ENCODE assay signal across 8 mouse cellular contexts in genomic region chr11:83534609-83535423, GRCm38 (mm10). TPM values are rescaled to one million over a fixed set of nuclear protein-coding genes. Genes with fewer than 3 reads are reported as not detected.
DNase-seq lines count a peak whose midpoint lies in the region; ATAC-seq and TF ChIP-seq lines count a peak whose summit lies in the region.

No protein-coding gene starts in this region.

- H3K9me3 ChIP-seq in liver, embryonic 11.5 days (ENCODE audit: control insufficient read depth, low read length) = no peaks in the 10 kb centered on the region
- no peaks in the 10 kb centered on the region for H3K9me3 ChIP-seq in intestine, embryonic 14.5 days (ENCODE audit: control insufficient read depth, low read length)
- H3K9me3 ChIP-seq in midbrain, postnatal 0 days (ENCODE audit: low read length) = no peaks in the 10 kb centered on the region

- H3K4me3 ChIP-seq in liver, embryonic 11.5 days (ENCODE audit: low read depth, low read length) = no peak overlapping the region
- H3K4me3 ChIP-seq in intestine, embryonic 14.5 days (ENCODE audit: low read depth, low read length) = no peak overlapping the region
- H3K4me3 ChIP-seq in left cerebral cortex, adult 2 months = peak overlapping the region; percentile 7; the same call in 1 of the 2 replicates
- no peak overlapping the region for H3K4me3 ChIP-seq in midbrain, postnatal 0 days (ENCODE audit: low read depth, low read length)

- H3K36me3 ChIP-seq in liver, embryonic 11.5 days (ENCODE audit: control insufficient read depth, insufficient read depth, low read length) = no peaks in the 10 kb centered on the region
- H3K36me3 ChIP-seq in intestine, embryonic 14.5 days (ENCODE audit: control insufficient read depth, insufficient read depth, low read length) = no peaks in the 10 kb centered on the region
- no peaks in the 10 kb centered on the region for H3K36me3 ChIP-seq in midbrain, postnatal 0 days (ENCODE audit: insufficient read depth, low read length)

- H3K4me2 ChIP-seq in liver, embryonic 11.5 days = no peak overlapping the region
- peak overlapping the region; percentile 7 for H3K4me2 ChIP-seq in intestine, embryonic 14.5 days (ENCODE audit: low read length)
- 0 out of 2 replicates have a peak overlapping the region, but pooled peaks have one; percentile 9 for H3K4me2 ChIP-seq in midbrain, postnatal 0 days (ENCODE audit: low read depth, low read length, poor library complexity, severe bottlenecking)

- H3K4me1 ChIP-seq in liver, embryonic 11.5 days (replicated peaks; ENCODE audit: control insufficient read depth, insufficient read depth, low read length) = no peaks in the 10 kb centered on the region
- peaks cover 7% of the 10 kb centered on the region; the same call in 1 of the 2 replicates for H3K4me1 ChIP-seq in intestine, embryonic 14.5 days (replicated peaks; ENCODE audit: control insufficient read depth, insufficient read depth, low read length)
- no peaks in the 10 kb centered on the region for H3K4me1 ChIP-seq in midbrain, postnatal 0 days (ENCODE audit: insufficient read depth, low read length)

- intact Hi-C loops in left cerebral cortex, adult 2 months (cut with DNase I) = no loop called here

- DNase-seq in liver = peak; percentile 19
- DNase-seq in liver, embryonic 11.5 days (ENCODE audit: low spot score) = no peak
- peak; percentile 65 for DNase-seq in brain, adult 2 months (ENCODE audit: low read depth, low spot score)
- peak; percentile 44 to 54 for DNase-seq in gastrocnemius, adult 8-10 months (ENCODE audit: low spot score in 2 of 2)
- peak; percentile 72 for DNase-seq in intestine, embryonic 14.5 days (ENCODE audit: low spot score)
- peak; percentile 36 to 49 for DNase-seq in left cerebral cortex, adult 2 months (ENCODE audit: extremely low spot score in 1 of 2, low spot score in 2 of 2)
- peak; percentile 73 for DNase-seq in midbrain, postnatal 0 days (ENCODE audit: low spot score)
- DNase-seq in yolk sac, embryonic 10.5 days (ENCODE audit: low spot score) = no peak

- no peak for ATAC-seq in liver, embryonic 11.5 days (replicated peaks; ENCODE audit: low FRiP score)
- ATAC-seq in intestine, embryonic 14.5 days (replicated peaks; ENCODE audit: low FRiP score, low TSS enrichment, low read depth) = 0 out of 2 replicates have a peak, but pooled peaks have one; percentile 27
- ATAC-seq in midbrain, postnatal 0 days (ENCODE audit: low FRiP score) = no peak

- H3K9ac ChIP-seq in liver, embryonic 11.5 days (ENCODE audit: low read depth, low read length) = no peak overlapping the region
- no peak overlapping the region for H3K9ac ChIP-seq in intestine, embryonic 14.5 days (ENCODE audit: low read length)
- H3K9ac ChIP-seq in midbrain, postnatal 0 days (replicated peaks; ENCODE audit: low read length, poor library complexity, severe bottlenecking) = no peak overlapping the region

- no peak for TF ChIP-seq CTCF in left cerebral cortex, adult 2 months (IDR thresholded peaks at IDR 0.05)
- TF ChIP-seq CTCF in midbrain, postnatal 0 days (IDR thresholded peaks at IDR 0.05) = no peak

- no peak overlapping the region for H3K27ac ChIP-seq in liver, embryonic 11.5 days (ENCODE audit: low read depth, low read length)
- no peak overlapping the region for H3K27ac ChIP-seq in intestine, embryonic 14.5 days (ENCODE audit: low read depth)
- no peak overlapping the region for H3K27ac ChIP-seq in left cerebral cortex, adult 2 months
- H3K27ac ChIP-seq in midbrain, postnatal 0 days (ENCODE audit: low read depth, low read length) = no peak overlapping the region

- H3K27me3 ChIP-seq in liver, embryonic 11.5 days (replicated peaks; ENCODE audit: control insufficient read depth, insufficient read depth, low read length) = no peaks in the 10 kb centered on the region
- no peaks in the 10 kb centered on the region for H3K27me3 ChIP-seq in intestine, embryonic 14.5 days (replicated peaks; ENCODE audit: control insufficient read depth, insufficient read depth, low read length)
- no peaks in the 10 kb centered on the region for H3K27me3 ChIP-seq in midbrain, postnatal 0 days (ENCODE audit: insufficient read depth, low read length)

- 55% methylated on average over 13 of the region's 13 CpGs for WGBS in liver, embryonic 11.5 days
- WGBS in intestine, embryonic 14.5 days = 40% methylated on average over 13 of the region's 13 CpGs
- WGBS in midbrain, postnatal 0 days = 54% methylated on average over 13 of the region's 13 CpGs

RNA-seq across cellular contexts. Expression of gene Ccl5, which starts 4.5 kb away (rescaled TPM):
- polyA plus RNA-seq in liver, embryonic 11.5 days (2014; fragmentation: Nextera tagmentation; extraction: Ambion mirVana) = not detected in 2 replicates
- total RNA-seq in gastrocnemius, adult 8-10 months (2022) = not detected
- polyA plus RNA-seq in intestine, embryonic 14.5 days (2014; fragmentation: Nextera tagmentation; extraction: Ambion mirVana) = 2.9 and 3.0 TPM in 2 replicates
- not detected for total RNA-seq in left cerebral cortex, adult 2 months (2021)
- not detected in 2 replicates for total RNA-seq in midbrain, postnatal 0 days (2014; rRNA removed)
- not detected in 2 replicates for polyA plus RNA-seq in midbrain, postnatal 0 days (2015; fragmentation: Nextera tagmentation; extraction: Ambion mirVana)

RNA-seq across cellular contexts. Expression of gene Heatr9, which starts 12.8 kb away (rescaled TPM):
- polyA plus RNA-seq in liver, embryonic 11.5 days (2014; fragmentation: Nextera tagmentation; extraction: Ambion mirVana) = not detected in 2 replicates
- total RNA-seq in gastrocnemius, adult 8-10 months (2022) = not detected
- polyA plus RNA-seq in intestine, embryonic 14.5 days (2014; fragmentation: Nextera tagmentation; extraction: Ambion mirVana) = not detected in 2 replicates
- total RNA-seq in left cerebral cortex, adult 2 months (2021) = not detected
- not detected in 2 replicates for total RNA-seq in midbrain, postnatal 0 days (2014; rRNA removed)
- not detected in 2 replicates for polyA plus RNA-seq in midbrain, postnatal 0 days (2015; fragmentation: Nextera tagmentation; extraction: Ambion mirVana)

RNA-seq across cellular contexts. Expression of gene Ccl9, which starts 43.6 kb away (rescaled TPM):
- 5.5 and 8.7 TPM in 2 replicates for polyA plus RNA-seq in liver, embryonic 11.5 days (2014; fragmentation: Nextera tagmentation; extraction: Ambion mirVana)
- total RNA-seq in gastrocnemius, adult 8-10 months (2022) = 1 to 10 TPM in 3 of 4 experiments, under 1 TPM in 1; 0.07 to 2.7 (median 1.4) TPM
- 6.0 and 6.8 TPM in 2 replicates for polyA plus RNA-seq in intestine, embryonic 14.5 days (2014; fragmentation: Nextera tagmentation; extraction: Ambion mirVana)
- total RNA-seq in left cerebral cortex, adult 2 months (2021) = 1 to 10 TPM; 2.6 to 5.2 TPM
- 1.3 and 2.9 TPM in 2 replicates for total RNA-seq in midbrain, postnatal 0 days (2014; rRNA removed)
- polyA plus RNA-seq in midbrain, postnatal 0 days (2015; fragmentation: Nextera tagmentation; extraction: Ambion mirVana) = 1.9 and 2.8 TPM in 2 replicates

RNA-seq across cellular contexts. Expression of gene Ccl6, which starts 58.1 kb away (rescaled TPM):
- 14.7 and 16.1 TPM in 2 replicates for polyA plus RNA-seq in liver, embryonic 11.5 days (2014; fragmentation: Nextera tagmentation; extraction: Ambion mirVana)
- total RNA-seq in gastrocnemius, adult 8-10 months (2022) = 1 to 10 TPM in 3 of 4 experiments, under 1 TPM in 1; 0.73 to 4.7 (median 2.2) TPM
- polyA plus RNA-seq in intestine, embryonic 14.5 days (2014; fragmentation: Nextera tagmentation; extraction: Ambion mirVana) = 3.9 and 4.3 TPM in 2 replicates
- total RNA-seq in left cerebral cortex, adult 2 months (2021) = 1 to 10 TPM; 1.4 to 1.9 TPM
- 1.8 and 2.4 TPM in 2 replicates for total RNA-seq in midbrain, postnatal 0 days (2014; rRNA removed)
- polyA plus RNA-seq in midbrain, postnatal 0 days (2015; fragmentation: Nextera tagmentation; extraction: Ambion mirVana) = 3.6 and 4.4 TPM in 2 replicates

Comparison
In these comparisons a context has a peak if more than half of its experiments do, and no peak if none do; other contexts are left out.
1. DNase-seq: peak in liver (single experiment), brain, adult 2 months (single experiment), gastrocnemius, adult 8-10 months (2 of 2), intestine, embryonic 14.5 days (single experiment), left cerebral cortex, adult 2 months (2 of 2) and midbrain, postnatal 0 days (single experiment); none in liver, embryonic 11.5 days (single experiment) and yolk sac, embryonic 10.5 days (single experiment).